Mouse (Mus musculus): ENCODE data around the gene Vmn2r75.
"Not testable (repeated sequence)": the region's sequence is repeated elsewhere in the genome, so short reads cannot be mapped to it uniquely, and the experiment has no call there.

The Vmn2r75 gene

GRCm38 (mm10) chr7:86171678-86172077 is at the start of gene Vmn2r75:
TSS of gene Vmn2r75 (minus strand) at chr7:86171778.
- DNase-seq (ENCODE audit: low read depth, low spot score), result not testable (repeated sequence)

GRCm38 (mm10) chr7:86211345-86211744 is 39.8 kb upstream of the Vmn2r75 start:
- no peak for DNase-seq (ENCODE audit: low read depth, low spot score)
